Mouse (Mus musculus): Measurements from ENCODE around the gene Adamts16. TPM values are rescaled to one million over a fixed set of nuclear protein-coding genes. Genes with fewer than 3 reads are reported as not detected.

The Adamts16 gene
- polyA plus RNA-seq, 1 experiment from 2014 or later = 0.45 TPM

DNA sequence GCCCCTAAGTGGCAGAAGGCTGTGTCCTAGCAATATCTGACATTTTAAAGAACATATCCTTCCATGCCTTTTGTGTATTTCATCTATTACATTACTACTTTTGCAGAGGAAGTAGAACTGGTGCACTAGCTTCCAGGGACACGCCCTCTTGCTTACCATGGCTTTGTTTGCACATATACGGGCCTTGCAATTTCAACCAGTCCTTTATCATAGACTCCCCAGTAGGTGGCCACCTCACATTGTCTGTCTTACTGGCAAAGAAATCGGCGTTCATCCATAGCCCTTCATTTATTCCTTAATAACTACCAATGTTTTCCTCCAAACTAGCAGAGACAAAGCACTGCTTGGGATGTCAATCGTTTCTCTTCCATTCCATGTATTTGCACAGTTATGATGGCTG is 125.6 kb downstream of the Adamts16 start:
- no peak overlapping the region for H3K9ac ChIP-seq (ENCODE audit: low read length)
- no peaks in the 10 kb centered on the region for H3K9me3 ChIP-seq (ENCODE audit: control insufficient read depth, low read length)
- DNase-seq (ENCODE audit: low spot score, missing footprints) (no peak), ATAC-seq (ENCODE audit: low FRiP score) (no peak)
- H3K27me3 ChIP-seq (ENCODE audit: control insufficient read depth, insufficient read depth, low read length) = no peaks in the 10 kb centered on the region
- WGBS = 77% methylated on average over 5 of the region's 5 CpGs
- H3K4me2 ChIP-seq = no peak overlapping the region
- H3K4me3 ChIP-seq (ENCODE audit: low read depth, low read length) = no peak overlapping the region
- H3K4me1 ChIP-seq (ENCODE audit: control insufficient read depth, insufficient read depth, low read length) = no peaks in the 10 kb centered on the region
- H3K36me3 ChIP-seq (ENCODE audit: control insufficient read depth, insufficient read depth, low read length) = no peaks in the 10 kb centered on the region
- H3K27ac ChIP-seq (ENCODE audit: low read depth, low read length) = no peak overlapping the region

DNA sequence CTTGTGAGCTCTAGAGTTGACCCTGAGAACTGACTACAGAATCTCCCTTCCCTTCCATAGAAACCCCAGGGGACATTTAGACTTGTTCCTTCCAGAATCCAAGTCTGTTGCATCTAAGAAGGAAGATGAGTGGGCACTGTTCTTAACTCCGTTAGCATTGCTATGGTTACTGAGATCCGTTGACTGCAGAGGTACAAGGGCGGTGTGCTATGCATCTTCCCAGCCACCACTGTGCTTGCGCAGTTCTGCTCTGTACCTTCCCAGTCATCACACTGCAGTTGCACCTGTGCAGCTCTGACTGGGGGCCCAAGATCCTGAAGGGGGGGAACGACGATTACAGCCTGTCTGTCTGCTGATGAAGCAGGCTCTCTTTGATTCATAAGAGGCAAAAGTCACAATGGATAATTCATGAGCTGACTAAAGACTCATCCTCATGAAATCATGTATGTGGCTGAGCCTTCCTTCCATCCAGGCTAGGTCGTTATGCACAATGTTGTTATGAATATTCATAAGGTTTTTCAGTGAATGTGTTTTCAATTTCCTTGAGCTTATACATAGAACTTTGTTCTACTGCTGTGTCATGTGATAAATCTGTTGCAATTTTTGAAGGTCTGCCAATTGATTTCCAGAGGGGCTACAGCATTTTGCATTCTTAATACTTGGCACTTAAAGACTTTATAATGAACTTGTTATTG is 127.4 kb downstream of the Adamts16 start:
- ATAC-seq (ENCODE audit: low FRiP score) = no peak

GRCm38 (mm10) chr13:70713331-70713730 is 128.3 kb downstream of the Adamts16 start:
- WGBS = 79% methylated on average over 5 of the region's 5 CpGs
- H3K9me3 ChIP-seq (ENCODE audit: control insufficient read depth, low read length) = no peaks in the 10 kb centered on the region

More for the DNA sequence above, 127.4 kb downstream of the Adamts16 start:
- Histone ChIP-seq H3K9ac (ENCODE audit: low read length) (no peak overlapping the region), H3K27ac (ENCODE audit: low read depth, low read length) (no peak overlapping the region), H3K4me3 (ENCODE audit: low read depth, low read length) (no peak overlapping the region), H3K27me3 (ENCODE audit: control insufficient read depth, insufficient read depth, low read length) (no peaks in the 10 kb centered on the region), H3K9me3 (ENCODE audit: control insufficient read depth, low read length) (no peaks in the 10 kb centered on the region), H3K4me1 (ENCODE audit: control insufficient read depth, insufficient read depth, low read length) (no peaks in the 10 kb centered on the region), H3K4me2 (no peak overlapping the region), H3K36me3 (ENCODE audit: control insufficient read depth, insufficient read depth, low read length) (no peaks in the 10 kb centered on the region)
- 77% methylated on average over 7 of the region's 7 CpGs for WGBS
- no peak for DNase-seq (ENCODE audit: low spot score, missing footprints)

GRCm38 (mm10) chr13:70707158-70707854 is 134.3 kb downstream of the Adamts16 start:
- Histone ChIP-seq H3K9ac (ENCODE audit: low read length) (no peak overlapping the region), H3K4me2 (no peak overlapping the region), H3K4me1 (ENCODE audit: control insufficient read depth, insufficient read depth, low read length) (no peaks in the 10 kb centered on the region), H3K9me3 (ENCODE audit: control insufficient read depth, low read length) (no peaks in the 10 kb centered on the region), H3K27me3 (ENCODE audit: control insufficient read depth, insufficient read depth, low read length) (no peaks in the 10 kb centered on the region), H3K36me3 (ENCODE audit: control insufficient read depth, insufficient read depth, low read length) (no peaks in the 10 kb centered on the region), H3K4me3 (ENCODE audit: low read depth, low read length) (no peak overlapping the region), H3K27ac (ENCODE audit: low read depth, low read length) (no peak overlapping the region)
- 87% methylated on average over 5 of the region's 5 CpGs for WGBS
- no peak for ATAC-seq (ENCODE audit: low FRiP score)
- DNase-seq (ENCODE audit: low spot score, missing footprints) = no peak

More at GRCm38 (mm10) chr13:70713331-70713730, 128.3 kb downstream of the Adamts16 start:
- no peak overlapping the region for H3K27ac ChIP-seq (ENCODE audit: low read depth, low read length)
- no peak for DNase-seq (ENCODE audit: low spot score, missing footprints)
- no peak overlapping the region for H3K4me2 ChIP-seq
- H3K9ac ChIP-seq (ENCODE audit: low read length) = no peak overlapping the region
- no peaks in the 10 kb centered on the region for H3K36me3 ChIP-seq (ENCODE audit: control insufficient read depth, insufficient read depth, low read length)
- no peak overlapping the region for H3K4me3 ChIP-seq (ENCODE audit: low read depth, low read length)
- ATAC-seq (ENCODE audit: low FRiP score) = no peak
- H3K27me3 ChIP-seq (ENCODE audit: control insufficient read depth, insufficient read depth, low read length) = no peaks in the 10 kb centered on the region
- no peaks in the 10 kb centered on the region for H3K4me1 ChIP-seq (ENCODE audit: control insufficient read depth, insufficient read depth, low read length)

- DNase-seq (ENCODE audit: low spot score, missing footprints) (no peak), ATAC-seq (ENCODE audit: low FRiP score) (no peak)
- Histone ChIP-seq H3K4me3 (ENCODE audit: low read depth, low read length) (no peak overlapping the region), H3K4me2 (no peak overlapping the region), H3K9me3 (ENCODE audit: control insufficient read depth, low read length) (no peaks in the 10 kb centered on the region), H3K9ac (ENCODE audit: low read length) (no peak overlapping the region), H3K4me1 (ENCODE audit: control insufficient read depth, insufficient read depth, low read length) (no peaks in the 10 kb centered on the region), H3K27me3 (ENCODE audit: control insufficient read depth, insufficient read depth, low read length) (no peaks in the 10 kb centered on the region), H3K36me3 (ENCODE audit: control insufficient read depth, insufficient read depth, low read length) (no peaks in the 10 kb centered on the region), H3K27ac (ENCODE audit: low read depth, low read length) (no peak overlapping the region)
- WGBS = 80% methylated on average over 4 of the region's 4 CpGs
Observed at GRCm38 (mm10) chr13:70702904-70703303, 138.7 kb downstream of the Adamts16 start.

DNA sequence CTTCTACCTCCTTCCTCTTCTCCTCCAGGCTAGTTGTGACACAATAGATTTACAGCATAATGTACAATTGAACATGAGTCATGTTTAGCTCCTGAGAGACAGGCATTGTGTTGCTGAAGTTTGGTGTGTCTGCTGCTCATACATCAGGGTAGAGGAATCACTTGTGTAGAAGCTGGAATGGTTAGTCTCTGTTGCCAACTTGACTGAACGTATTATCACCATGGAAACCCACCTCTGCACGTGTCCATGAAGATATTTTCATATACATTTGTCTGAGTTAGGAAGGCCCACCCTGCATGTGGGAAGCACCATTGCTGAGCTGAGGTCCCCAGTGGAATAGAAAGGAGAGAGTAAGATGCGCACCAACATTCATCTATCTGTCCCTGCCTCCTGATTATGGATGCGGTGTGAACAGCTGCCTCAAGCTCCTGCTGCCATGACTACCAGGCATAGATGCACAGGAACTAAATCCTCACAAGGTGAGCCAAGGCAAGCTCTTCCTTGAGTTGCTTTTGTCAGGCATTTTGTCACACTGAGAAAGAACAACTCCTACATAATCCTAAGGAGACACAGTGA is 142.7 kb downstream of the Adamts16 start:
- DNase-seq (ENCODE audit: low spot score, missing footprints) = no peak
- Histone ChIP-seq H3K27ac (ENCODE audit: low read depth, low read length) (no peak overlapping the region), H3K9me3 (ENCODE audit: control insufficient read depth, low read length) (no peaks in the 10 kb centered on the region), H3K27me3 (ENCODE audit: control insufficient read depth, insufficient read depth, low read length) (no peaks in the 10 kb centered on the region), H3K9ac (ENCODE audit: low read length) (no peak overlapping the region), H3K4me3 (ENCODE audit: low read depth, low read length) (no peak overlapping the region), H3K4me2 (no peak overlapping the region), H3K4me1 (ENCODE audit: control insufficient read depth, insufficient read depth, low read length) (no peaks in the 10 kb centered on the region), H3K36me3 (ENCODE audit: control insufficient read depth, insufficient read depth, low read length) (no peaks in the 10 kb centered on the region)
- WGBS = 80% methylated on average over 4 of the region's 4 CpGs
- no peak for ATAC-seq (ENCODE audit: low FRiP score)

DNA sequence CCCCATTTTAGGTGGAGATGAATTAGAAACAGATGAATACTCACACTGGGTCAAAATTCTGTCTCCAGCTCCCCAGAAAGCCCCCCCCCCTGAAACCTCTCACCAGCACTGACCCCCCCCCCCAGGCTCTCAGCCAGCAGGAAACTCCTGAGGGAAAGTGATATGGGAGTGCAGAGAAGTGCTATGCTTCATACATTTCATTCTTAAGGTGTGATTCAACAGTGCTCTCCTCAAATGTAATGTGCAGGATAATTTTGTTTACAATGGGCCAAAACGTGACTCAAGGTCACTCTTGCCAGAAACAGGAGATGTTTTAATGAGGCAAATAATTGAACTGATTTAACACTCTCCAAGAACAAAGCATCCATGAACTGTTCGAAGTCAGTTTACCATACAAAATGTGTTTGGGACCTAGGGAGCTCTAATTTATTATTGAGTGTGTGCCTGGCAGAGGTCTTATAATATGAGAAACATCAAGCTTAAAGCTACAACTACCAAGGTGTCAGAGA is 152.1 kb downstream of the Adamts16 start:
- Histone ChIP-seq H3K9ac (ENCODE audit: low read length) (no peak overlapping the region), H3K4me1 (ENCODE audit: control insufficient read depth, insufficient read depth, low read length) (no peaks in the 10 kb centered on the region), H3K4me2 (no peak overlapping the region), H3K9me3 (ENCODE audit: control insufficient read depth, low read length) (no peaks in the 10 kb centered on the region), H3K4me3 (ENCODE audit: low read depth, low read length) (no peak overlapping the region), H3K27ac (ENCODE audit: low read depth, low read length) (no peak overlapping the region), H3K27me3 (ENCODE audit: control insufficient read depth, insufficient read depth, low read length) (no peaks in the 10 kb centered on the region), H3K36me3 (ENCODE audit: control insufficient read depth, insufficient read depth, low read length) (no peaks in the 10 kb centered on the region)
- DNase-seq (ENCODE audit: low spot score, missing footprints) (no peak), ATAC-seq (ENCODE audit: low FRiP score) (no peak)
- 64% methylated on average over 2 of the region's 2 CpGs for WGBS

GRCm38 (mm10) chr13:70685825-70686224 is 155.8 kb downstream of the Adamts16 start:
- no peaks in the 10 kb centered on the region for H3K4me1 ChIP-seq (ENCODE audit: control insufficient read depth, insufficient read depth, low read length)
- no peaks in the 10 kb centered on the region for H3K27me3 ChIP-seq (ENCODE audit: control insufficient read depth, insufficient read depth, low read length)
- H3K4me2 ChIP-seq = no peak overlapping the region
- no peak overlapping the region for H3K27ac ChIP-seq (ENCODE audit: low read depth, low read length)
- 61% methylated on average over 5 of the region's 5 CpGs for WGBS
- DNase-seq (ENCODE audit: low spot score, missing footprints) = peak; percentile 81
- H3K9me3 ChIP-seq (ENCODE audit: control insufficient read depth, low read length) = no peaks in the 10 kb centered on the region
- ATAC-seq (ENCODE audit: low FRiP score) = no peak
- H3K9ac ChIP-seq (ENCODE audit: low read length) = no peak overlapping the region
- H3K4me3 ChIP-seq (ENCODE audit: low read depth, low read length) = no peak overlapping the region
- no peaks in the 10 kb centered on the region for H3K36me3 ChIP-seq (ENCODE audit: control insufficient read depth, insufficient read depth, low read length)
